Mouse (Mus musculus) heart, embryonic 14.5 days (tissue): ENCODE data around the gene Adal. TPM values are rescaled to one million over a fixed set of nuclear protein-coding genes. Genes with fewer than 3 reads are reported as not detected.
"Not testable (repeated sequence)": the region's sequence is repeated elsewhere in the genome, so short reads cannot be mapped to it uniquely, and the experiment has no call there.

Experiments used
- ATAC-seq: fragments of 200-750 bp; cut with Nextera tagmentation; 2 replicates; pipeline ENCODE4 v1.8.0; 2017; ENCODE audit warnings: low read depth, moderate TSS enrichment; ENCODE audit not compliant: insufficient number of reproducible peaks, insufficient read depth, low FRiP score
- H3K27ac ChIP-seq, 2 experiments: fragments of 200-500 bp in 1 of 2; fragments of 300-500 bp in 1 of 2; sonication (generic) in 1 of 2; replicated peaks in 1 of 2; 2 replicates each; pipeline ENCODE4 v1.5.1; 2012 to 2014; ENCODE audit warnings: low read depth in 2 of 2, low read length in 2 of 2, control low read depth in 1 of 2, mild to moderate bottlenecking in 1 of 2, mixed read lengths in 1 of 2; ENCODE audit not compliant: control insufficient read depth in 1 of 2, insufficient read depth in 1 of 2
- H3K27me3 ChIP-seq: fragments of 300-500 bp; sonication (generic); 2 replicates; pipeline ENCODE4 v1.6.1; 2014; ENCODE audit warnings: mild to moderate bottlenecking, low read length, control low read depth; ENCODE audit not compliant: control insufficient read depth, insufficient read depth
- H3K36me3 ChIP-seq: fragments of 300-500 bp; sonication (generic); 2 replicates; pipeline ENCODE4 v1.6.1; 2014; ENCODE audit warnings: mild to moderate bottlenecking, control low read depth, low read length, mixed read lengths; ENCODE audit not compliant: control insufficient read depth, insufficient read depth
- H3K4me1 ChIP-seq, 2 experiments: fragments of 200-500 bp in 1 of 2; fragments of 300-500 bp in 1 of 2; sonication (generic) in 1 of 2; 2 replicates each; pipeline ENCODE4 v1.6.1; 2012 to 2014; ENCODE audit warnings: low read length in 2 of 2, control low read depth in 1 of 2, mixed read lengths in 1 of 2; ENCODE audit not compliant: control insufficient read depth in 2 of 2, insufficient read depth in 2 of 2
- H3K4me2 ChIP-seq: fragments of 300-500 bp; sonication (generic); 2 replicates; pipeline ENCODE4 v1.6.1; 2014; ENCODE audit warnings: mild to moderate bottlenecking, low read length
- H3K4me3 ChIP-seq, 2 experiments: fragments of 200-500 bp in 1 of 2; fragments of 300-500 bp in 1 of 2; sonication (generic) in 1 of 2; 2 replicates each; pipeline ENCODE4 v1.5.1; 2012 to 2014; ENCODE audit warnings: low read length in 2 of 2, mild to moderate bottlenecking in 2 of 2, control low read depth in 1 of 2, low read depth in 1 of 2, moderate library complexity in 1 of 2; ENCODE audit not compliant: control insufficient read depth in 1 of 2, insufficient read depth in 1 of 2
- H3K9ac ChIP-seq: fragments of 300-500 bp; sonication (generic); 2 replicates; pipeline ENCODE4 v1.6.1; 2014; ENCODE audit warnings: mild to moderate bottlenecking, low read length
- H3K9me3 ChIP-seq: fragments of 300-500 bp; sonication (generic); 2 replicates; pipeline ENCODE4 v1.6.1; 2016; ENCODE audit warnings: low read length, control low read depth; ENCODE audit not compliant: control insufficient read depth
- WGBS: fragments of 180-500 bp; shearing (Covaris S2); extraction: QIAGEN DNeasy Blood & Tissue Kit; methylation state at CpG from one replicate; pipeline ENCODE4 v1.1.7; 2014; 5-methylcytosine and 5-hydroxymethylcytosine counted together
- polyA plus RNA-seq: library from polyadenylated mRNA; unstranded; fragments of >200 nt; fragmentation: Nextera tagmentation; extraction: Ambion mirVana; gene quantifications from 2 replicates; pipeline ENCODE4 v1.2.1, GENCODE M21; 2014

The Adal gene
- 14.7 and 15.6 TPM in 2 replicates for polyA plus RNA-seq

DNA sequence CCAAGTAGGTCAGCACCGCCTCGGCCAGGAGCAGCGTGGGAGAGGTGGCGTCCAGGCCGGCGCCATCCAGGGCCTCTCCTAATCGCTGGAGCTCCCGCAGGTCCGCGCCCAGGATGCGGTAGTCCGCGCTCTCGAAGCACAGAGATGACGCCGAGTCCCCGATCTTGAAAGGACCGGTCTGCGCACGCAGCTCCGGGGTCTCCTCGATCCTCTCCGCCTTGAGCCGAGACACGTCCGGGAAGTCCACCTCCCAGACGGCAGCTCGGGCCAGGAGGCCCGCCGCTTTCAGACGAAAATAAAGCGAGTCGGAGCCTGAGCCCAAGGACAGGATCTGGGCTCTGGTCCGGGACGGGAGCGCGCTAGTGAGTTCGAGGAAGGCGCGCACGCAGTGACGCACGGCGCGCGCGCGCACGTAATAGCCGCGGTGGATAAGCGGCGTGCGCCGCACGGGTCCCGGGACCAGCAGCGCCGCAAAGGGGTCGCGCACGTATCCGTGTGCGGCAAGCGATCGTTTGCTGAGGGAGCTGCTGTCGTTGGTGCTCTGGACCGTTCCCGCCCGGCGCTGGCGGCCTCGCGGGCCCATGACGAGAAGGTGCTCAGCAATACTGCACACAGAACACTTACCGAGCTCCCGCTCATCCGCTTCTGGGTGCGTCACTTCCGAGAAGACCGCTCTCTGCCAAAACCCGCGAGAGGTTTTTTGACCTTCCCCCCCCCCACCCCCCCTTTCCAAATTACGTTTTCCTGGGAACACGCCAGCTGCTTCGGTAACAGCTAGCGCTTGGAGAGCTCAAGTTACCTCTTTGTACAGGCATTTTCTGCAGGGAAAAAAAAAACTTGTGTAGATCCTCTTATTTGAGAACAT, at the start of gene Adal, which contains the start of gene Lcmt2:
Adal (plus strand) TSS at position 411 of the 865 bp plus-strand sequence.
Lcmt2 (minus strand) TSS at position 636 of the 865 bp plus-strand sequence.
- peak within 1 kb of the TSS; percentile 93 to 99 for H3K27ac ChIP-seq
- under 1% methylated on average over 84 of the region's 87 CpGs for WGBS
- H3K4me1 ChIP-seq: peaks cover 10 to 30% of the 10 kb centered on the region in 2 experiments
- H3K36me3 ChIP-seq: peaks cover 33% of the 10 kb centered on the region
- H3K27me3 ChIP-seq: no peaks in the 10 kb centered on the region
- H3K9me3 ChIP-seq: no peaks in the 10 kb centered on the region
- peak within 1 kb of the TSS; percentile 94 for H3K9ac ChIP-seq
- peak within 1 kb of the TSS; percentile 71 to 89 for H3K4me3 ChIP-seq
- H3K4me2 ChIP-seq: peak within 1 kb of the TSS; percentile 95
- ATAC-seq: peak; percentile 90

DNA sequence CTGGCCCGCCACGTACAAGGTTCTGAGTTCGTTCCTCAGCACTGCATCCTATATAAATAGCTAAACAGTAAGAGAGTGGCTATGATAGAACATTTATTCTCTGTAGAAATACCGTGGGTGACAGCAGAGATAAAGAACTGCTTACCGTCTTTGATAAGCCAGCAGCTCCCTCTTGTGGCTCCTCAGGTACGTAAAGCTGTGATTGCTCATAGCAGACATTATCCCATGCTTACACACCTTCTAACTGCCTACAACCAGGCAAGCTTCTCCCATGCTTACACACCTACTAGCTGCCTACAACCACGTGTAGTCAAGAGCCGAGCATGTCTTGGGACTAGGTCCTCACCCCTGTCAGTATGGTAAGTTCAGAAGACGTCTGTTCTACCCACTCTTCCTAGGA, 38.2 kb upstream of the Adal start:
- Histone ChIP-seq H3K9ac (no peak overlapping the region), H3K27me3 (no peaks in the 10 kb centered on the region), H3K4me1 (no peaks in the 10 kb centered on the region), H3K9me3 (no peaks in the 10 kb centered on the region), H3K4me2 (no peak overlapping the region), H3K4me3 (no peak overlapping the region), H3K36me3 (no peaks in the 10 kb centered on the region), H3K27ac (no peak overlapping the region)
- no peak for ATAC-seq
- 20% methylated on average over 9 of the region's 9 CpGs for WGBS

DNA sequence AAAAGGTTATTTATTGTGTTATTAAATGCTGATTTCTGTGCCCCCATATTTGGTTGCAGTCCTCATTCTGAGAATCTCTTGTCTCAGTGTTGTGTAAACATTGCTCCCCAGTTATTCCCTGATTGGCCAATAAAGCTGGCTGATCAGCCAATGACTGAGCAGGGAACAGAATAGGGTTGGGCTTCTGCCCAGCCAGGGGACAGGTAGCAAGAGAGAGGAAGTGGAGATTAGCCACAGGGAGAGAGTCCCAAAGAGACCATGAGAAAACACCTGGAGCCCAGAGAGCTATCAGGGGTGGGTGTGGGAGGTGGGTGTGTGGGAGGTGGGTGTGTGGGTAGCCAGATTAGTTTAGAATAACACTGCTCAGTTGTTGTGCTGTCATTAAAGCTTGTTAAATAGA, 34.3 kb upstream of the Adal start:
- Histone ChIP-seq H3K27ac (no peak overlapping the region), H3K36me3 (no peaks in the 10 kb centered on the region), H3K4me3 (no peak overlapping the region), H3K9ac (no peak overlapping the region), H3K9me3 (no peaks in the 10 kb centered on the region), H3K4me2 (no peak overlapping the region), H3K4me1 (no peaks in the 10 kb centered on the region), H3K27me3 (no peaks in the 10 kb centered on the region)
- ATAC-seq: no peak

- H3K27me3 ChIP-seq: no peaks in the 10 kb centered on the region
- no peaks in the 10 kb centered on the region for H3K9me3 ChIP-seq
- H3K4me3 ChIP-seq: no peak within 1 kb of the TSS
- H3K4me2 ChIP-seq: no peak within 1 kb of the TSS
- H3K4me1 ChIP-seq: no peaks in the 10 kb centered on the region
- no peak within 1 kb of the TSS for H3K27ac ChIP-seq
- H3K9ac ChIP-seq: no peak within 1 kb of the TSS
- no peak for ATAC-seq
- 86% methylated on average over 4 of the region's 4 CpGs for WGBS
- no peaks in the 10 kb centered on the region for H3K36me3 ChIP-seq
Observed at GRCm38 (mm10) chr2:121109695-121110094, 30.5 kb upstream of the Adal start, which contains the start of gene Tgm7. Gene Tgm7 (minus strand): TSS chr2:121109795.

DNA sequence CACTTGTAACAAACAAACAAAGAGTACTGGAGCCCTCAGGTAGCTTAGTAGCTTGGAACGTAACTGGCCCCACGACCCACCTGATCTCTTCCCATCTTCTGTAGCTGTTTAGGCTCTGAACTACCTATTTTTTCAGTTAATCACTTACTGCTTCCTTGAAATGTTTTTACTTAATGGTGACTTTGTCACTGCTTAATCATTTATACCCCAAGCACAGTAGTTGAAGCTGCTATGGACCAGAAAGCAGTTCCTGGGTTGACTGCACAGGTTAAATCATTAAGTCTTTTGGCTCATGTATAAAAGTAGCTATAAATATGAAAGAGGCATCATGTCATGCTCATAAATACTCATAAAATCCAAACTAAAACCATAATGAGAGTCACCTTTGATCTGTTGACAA, 24.8 kb upstream of the Adal start:
- no peaks in the 10 kb centered on the region for H3K27me3 ChIP-seq
- no peak overlapping the region for H3K4me2 ChIP-seq
- 91% methylated on average over 2 of the region's 2 CpGs for WGBS
- H3K9me3 ChIP-seq: no peaks in the 10 kb centered on the region
- no peak overlapping the region for H3K4me3 ChIP-seq
- H3K36me3 ChIP-seq: no peaks in the 10 kb centered on the region
- H3K4me1 ChIP-seq: no peaks in the 10 kb centered on the region
- H3K9ac ChIP-seq: no peak overlapping the region
- H3K27ac ChIP-seq: no peak overlapping the region
- no peak for ATAC-seq

DNA sequence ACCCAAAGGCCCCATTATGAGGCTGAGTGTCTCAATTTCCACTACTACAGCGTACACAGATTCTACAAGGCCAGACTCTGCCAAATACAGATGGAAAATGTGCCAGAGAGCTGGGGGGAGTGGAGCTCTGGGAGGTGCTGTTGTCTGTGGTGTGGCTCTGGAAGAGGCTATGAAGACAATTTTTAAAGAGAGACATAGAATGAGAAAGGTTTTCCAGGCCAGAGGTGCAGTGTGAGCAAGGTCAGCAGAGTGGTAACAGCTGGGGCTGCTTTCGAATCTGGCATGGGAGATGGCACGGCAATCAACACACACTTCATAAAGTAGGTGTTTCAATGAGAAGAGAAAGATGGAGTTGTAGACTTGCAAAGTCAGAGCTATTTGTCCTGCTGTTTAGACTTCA, 21.0 kb upstream of the Adal start:
- H3K4me2 ChIP-seq: no peak overlapping the region
- no peaks in the 10 kb centered on the region for H3K36me3 ChIP-seq
- H3K4me1 ChIP-seq: no peaks in the 10 kb centered on the region
- H3K9ac ChIP-seq: no peak overlapping the region
- H3K4me3 ChIP-seq: no peak overlapping the region
- no peak overlapping the region for H3K27ac ChIP-seq
- 73% methylated on average over 3 of the region's 3 CpGs for WGBS
- no peaks in the 10 kb centered on the region for H3K9me3 ChIP-seq
- ATAC-seq: no peak
- no peaks in the 10 kb centered on the region for H3K27me3 ChIP-seq

GRCm38 (mm10) chr2:121126302-121126701, 13.9 kb upstream of the Adal start:
- H3K27ac ChIP-seq, H3K4me1 ChIP-seq, ATAC-seq, H3K36me3 ChIP-seq, H3K4me2 ChIP-seq, H3K27me3 ChIP-seq, H3K4me3 ChIP-seq, H3K9ac ChIP-seq, H3K9me3 ChIP-seq: not testable (repeated sequence)
- WGBS: 86% methylated on average over 5 of the region's 5 CpGs
